Mouse (Mus musculus) lung, adult 10 weeks (tissue): Measurements from ENCODE around the gene Psmb6. TPM values are rescaled to one million over a fixed set of nuclear protein-coding genes. Genes with fewer than 3 reads are reported as not detected.

ENCODE experiments used
- polyA plus RNA-seq: library from polyadenylated mRNA; stranded (reverse); fragments of 350-450 nt; fragmentation: Illumina TruSeq; extraction: RNeasy Lipid Tissue Mini Kit (QIAGEN cat#74804); gene quantifications from one replicate; pipeline ENCODE4 v1.2.3, GENCODE M21; 2014; ENCODE audit warnings: low read depth, low replicate concordance; ENCODE audit not compliant: insufficient read depth

The Psmb6 gene
- polyA plus RNA-seq, result 296 TPM

DNA sequence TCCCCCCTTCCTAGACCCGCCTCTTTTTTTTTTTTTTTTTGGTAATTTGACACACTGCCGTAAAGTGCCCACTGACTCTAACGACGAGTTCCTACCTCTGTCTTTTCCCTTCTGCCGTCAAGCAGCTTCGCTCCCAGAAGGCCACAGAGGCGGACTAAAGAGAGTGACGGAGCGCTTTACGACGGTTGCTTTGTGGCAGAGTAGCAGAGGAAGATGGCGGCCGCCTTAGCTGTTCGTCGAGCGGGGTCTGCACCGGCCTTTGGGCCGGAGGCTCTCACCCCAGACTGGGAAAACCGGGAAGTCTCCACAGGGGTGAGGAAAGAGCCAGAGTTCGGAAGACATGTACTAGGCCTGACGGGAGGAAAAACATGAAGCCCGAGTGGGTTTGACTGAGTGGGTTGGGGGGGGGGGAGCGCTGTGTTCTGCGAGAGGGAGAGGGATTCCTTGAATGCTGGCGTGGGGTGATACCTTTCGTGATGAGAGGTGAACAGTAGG, at the start of gene Psmb6:
Psmb6 (plus strand) TSS at position 184 of the 495 bp plus-strand sequence.

DNA sequence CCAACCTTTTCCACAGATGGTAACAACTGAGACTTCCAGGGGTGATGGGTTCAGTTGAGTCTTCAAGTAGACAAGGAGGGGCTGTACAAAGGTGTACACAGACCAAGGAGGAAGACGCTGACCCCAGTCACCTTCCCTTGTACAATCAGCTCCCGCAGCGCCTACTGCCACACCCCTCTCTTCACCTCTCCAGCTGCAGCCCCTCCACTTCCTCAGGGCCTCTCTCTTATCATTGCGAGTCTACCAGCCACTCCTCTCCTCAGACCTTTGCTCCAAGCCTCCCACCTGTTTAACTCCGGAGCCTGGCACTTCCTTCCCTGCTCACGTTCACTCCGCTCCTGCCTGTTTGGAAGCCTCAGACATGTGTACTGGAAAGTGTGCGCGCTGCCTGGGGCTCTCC, 20.2 kb upstream of the Psmb6 start, which contains the start of gene Tm4sf5:
Tm4sf5 (plus strand) TSS at position 275 of the 400 bp plus-strand sequence.

DNA sequence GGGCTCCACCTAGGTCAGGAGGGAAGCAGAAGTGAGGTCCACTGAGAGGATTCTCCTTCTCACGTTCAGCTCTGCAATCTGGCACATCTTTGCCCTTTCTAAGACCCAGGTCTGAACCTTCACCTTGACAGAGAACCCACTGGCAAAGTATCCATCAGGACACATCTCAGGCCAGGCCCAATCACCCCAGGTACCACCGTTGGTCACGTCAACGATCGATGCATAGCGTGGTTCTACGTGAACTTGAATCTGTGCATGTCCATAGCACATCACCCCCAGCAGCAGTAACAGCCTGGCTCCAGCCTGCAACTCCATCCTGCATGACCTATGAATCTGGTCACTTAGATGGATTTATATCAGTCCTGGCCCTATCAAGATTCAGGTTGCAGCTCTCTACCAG, 10.9 kb upstream of the Psmb6 start, which contains the start of gene Vmo1:
Vmo1 (minus strand) TSS at position 329 of the 400 bp plus-strand sequence.

DNA sequence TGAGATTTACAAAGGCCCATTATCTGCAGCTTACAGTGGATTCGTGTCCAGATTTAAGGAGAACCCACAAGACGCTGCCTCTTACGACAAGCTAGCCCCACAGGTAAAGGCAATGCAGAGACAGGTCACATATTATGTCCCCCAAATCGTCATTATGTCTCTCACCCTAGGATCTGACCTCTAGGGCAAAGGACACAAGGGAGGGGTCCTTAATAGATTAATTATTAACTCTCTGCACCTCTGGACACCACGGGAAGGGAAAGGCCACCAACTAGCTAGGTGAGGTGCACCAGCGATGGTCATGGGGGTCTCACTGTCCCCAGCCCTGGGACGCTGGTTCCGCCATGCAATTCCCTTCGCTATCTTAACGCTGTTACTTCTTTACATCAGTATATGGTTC, 6.2 kb upstream of the Psmb6 start, which contains the start of gene Gltpd2:
Gltpd2 (plus strand) TSS at position 274 of the 400 bp plus-strand sequence.

DNA sequence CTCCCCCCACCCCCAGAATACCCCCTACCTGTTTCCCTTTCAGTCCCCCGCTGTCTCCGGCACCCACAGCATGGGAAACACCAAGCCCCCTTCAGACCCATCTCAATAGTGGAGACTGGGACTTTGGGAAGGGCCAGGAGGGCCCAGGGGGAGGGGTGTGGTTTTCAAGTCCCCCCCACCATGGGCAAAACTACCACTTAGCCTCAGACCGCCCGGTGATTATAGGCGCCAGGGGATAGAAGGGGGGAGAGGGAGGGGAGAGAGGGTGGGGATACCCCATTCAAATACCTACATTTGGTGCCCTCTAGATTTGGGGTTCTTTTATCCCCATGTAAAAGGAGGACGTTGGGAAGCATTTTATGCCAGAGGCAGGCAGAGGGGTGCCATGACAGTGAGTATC, 7.7 kb downstream of the Psmb6 start, which contains the start of gene Gm40193:
Gm40193 (minus strand) TSS at position 101 of the 400 bp plus-strand sequence.

DNA sequence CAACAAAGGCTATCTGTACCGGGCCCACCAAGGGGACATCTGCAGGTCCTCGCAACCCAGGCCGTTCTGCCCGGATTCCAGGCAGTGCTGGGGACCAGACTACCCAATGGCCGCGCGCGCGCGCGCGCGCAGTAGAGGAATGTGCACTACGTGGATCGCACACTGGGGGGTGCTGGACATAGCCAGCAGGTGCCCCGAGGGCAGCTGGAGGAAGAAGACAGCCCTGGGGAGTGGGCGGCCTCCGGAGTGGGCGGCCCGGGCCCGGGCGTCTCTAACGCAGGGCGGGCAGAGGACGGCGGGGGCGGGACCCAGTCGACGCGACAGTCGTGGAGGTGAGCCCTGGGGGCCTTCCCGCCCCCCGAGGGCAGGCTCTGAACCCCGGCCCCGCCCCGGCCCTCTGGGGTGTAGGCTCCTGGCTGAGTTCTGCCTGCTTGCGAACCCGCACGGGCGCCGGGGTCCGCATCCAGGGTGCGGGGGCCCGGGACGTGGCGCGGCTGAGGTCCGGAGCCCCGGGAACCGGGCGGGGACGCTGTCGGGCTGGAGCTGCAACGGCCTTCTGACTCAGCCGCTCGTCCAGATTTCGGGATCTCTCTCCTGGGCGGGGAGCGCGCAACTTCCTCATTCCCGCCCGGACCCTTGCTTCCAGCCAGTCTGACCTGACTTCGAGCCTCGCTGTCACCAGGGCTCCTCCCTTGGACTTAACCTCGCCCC, 14.9 kb downstream of the Psmb6 start, which contains the start of gene Pld2:
Pld2 (plus strand) TSS at position 188 of the 711 bp plus-strand sequence.

DNA sequence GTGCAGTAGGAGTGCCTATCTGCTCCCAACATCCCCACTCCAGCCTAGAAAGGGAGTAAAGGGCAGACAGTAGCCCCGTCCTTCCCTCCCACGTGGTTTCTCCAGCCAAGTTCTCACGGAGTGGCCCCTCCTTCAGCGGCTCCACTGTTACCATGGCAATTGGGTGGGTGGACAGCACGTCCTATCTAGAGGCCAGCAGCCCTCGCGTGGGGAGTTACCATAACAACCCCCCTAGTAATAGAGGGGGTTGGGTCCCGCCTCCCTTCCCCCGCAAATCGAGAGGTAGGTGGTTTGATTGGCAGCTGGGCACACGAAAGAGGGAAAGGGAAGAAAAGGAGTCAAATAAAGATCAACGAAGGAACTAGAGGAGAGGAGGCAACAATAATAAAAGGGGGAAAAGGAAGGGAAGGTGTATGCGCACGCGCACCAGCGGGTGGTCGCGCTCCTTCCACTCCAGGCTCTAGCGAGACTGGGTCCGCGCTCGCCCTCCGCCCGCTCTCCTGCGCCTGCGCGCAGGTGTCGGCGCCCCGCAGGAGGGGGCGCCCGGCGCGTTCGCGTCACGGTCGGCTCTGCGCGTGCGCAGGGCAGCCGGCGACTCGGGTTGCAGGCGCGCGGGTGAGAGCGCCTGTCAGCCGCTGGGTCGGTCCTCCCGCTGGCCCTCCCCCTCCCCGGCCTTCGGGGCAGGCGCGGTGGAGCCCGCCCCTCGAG, 37.3 kb downstream of the Psmb6 start, which contains the start of gene Mink1:
Mink1 (plus strand) TSS at position 595 of the 708 bp plus-strand sequence.

Other genes with a start within 250 kb of the Psmb6 start
- not detected for gene Alox12e, start 202.7 kb upstream of the Psmb6 start, polyA plus RNA-seq
- 3.7 TPM for gene Alox15, start 173.3 kb upstream of the Psmb6 start, polyA plus RNA-seq
- 9.8 TPM for gene Pelp1, start 115.3 kb upstream of the Psmb6 start, polyA plus RNA-seq
- gene Arrb2, start 92.7 kb upstream of the Psmb6 start, polyA plus RNA-seq, result 37.6 TPM
- gene Med11, start 73.4 kb upstream of the Psmb6 start, polyA plus RNA-seq, result 52.9 TPM
- gene Zmynd15, start 65.9 kb upstream of the Psmb6 start, polyA plus RNA-seq, result 3.2 TPM
- 59.8 TPM for gene Cxcl16, start 65.4 kb upstream of the Psmb6 start, polyA plus RNA-seq
- 0.25 TPM for gene Tm4sf5, start 20.1 kb upstream of the Psmb6 start, polyA plus RNA-seq
- 0.55 TPM for gene Vmo1, start 10.8 kb upstream of the Psmb6 start, polyA plus RNA-seq
- not detected for gene Gltpd2, start 6.2 kb upstream of the Psmb6 start, polyA plus RNA-seq
- not detected for gene Gm40193, start 7.6 kb downstream of the Psmb6 start, polyA plus RNA-seq
- gene Pld2, start 14.7 kb downstream of the Psmb6 start, polyA plus RNA-seq, result 9.6 TPM
- 24.0 TPM for gene Mink1, start 37.5 kb downstream of the Psmb6 start, polyA plus RNA-seq
- gene 4930544D05Rik, start 90.5 kb downstream of the Psmb6 start, polyA plus RNA-seq, result not detected
- 0.14 TPM for gene Chrne, start 93.8 kb downstream of the Psmb6 start, polyA plus RNA-seq
- gene Gp1ba, start 113.8 kb downstream of the Psmb6 start, polyA plus RNA-seq, result 0.30 TPM
- 71.5 TPM for gene Rnf167, start 121.9 kb downstream of the Psmb6 start, polyA plus RNA-seq
- gene Slc25a11, start 122.1 kb downstream of the Psmb6 start, polyA plus RNA-seq, result 77.2 TPM
- gene Pfn1, start 129.3 kb downstream of the Psmb6 start, polyA plus RNA-seq, result 578 TPM
- 26.5 TPM for gene Eno3, start 131.8 kb downstream of the Psmb6 start, polyA plus RNA-seq
- gene Spag7, start 144.0 kb downstream of the Psmb6 start, polyA plus RNA-seq, result 78.5 TPM
- gene Camta2, start 162.7 kb downstream of the Psmb6 start, polyA plus RNA-seq, result 9.8 TPM
- gene Inca1, start 174.8 kb downstream of the Psmb6 start, polyA plus RNA-seq, result 2.0 TPM
- gene Kif1c, start 175.2 kb downstream of the Psmb6 start, polyA plus RNA-seq, result 56.7 TPM
- 1.7 TPM for gene Zfp3, start 238.8 kb downstream of the Psmb6 start, polyA plus RNA-seq